Mouse (Mus musculus) neural tube, embryonic 10.5 days (tissue): ENCODE results near the gene Mylk4.

ENCODE experiments used
- DNase-seq: peaks from one replicate; pipeline ENCODE4 v3.0.0-alpha.2; 2017; ENCODE audit warnings: low spot score; ENCODE audit errors: extremely low spot score

The Mylk4 gene

GRCm38 (mm10) chr13:32797085-32797484 is 13.3 kb upstream of the Mylk4 start:
- no peak for DNase-seq

GRCm38 (mm10) chr13:32795166-32795565 is 11.4 kb upstream of the Mylk4 start:
- no peak for DNase-seq

- no peak for DNase-seq
Observed at GRCm38 (mm10) chr13:32794619-32795018, 10.9 kb upstream of the Mylk4 start.

GRCm38 (mm10) chr13:32789781-32790180 is 6.0 kb upstream of the Mylk4 start:
- no peak for DNase-seq

- DNase-seq: no peak
Observed at GRCm38 (mm10) chr13:32787584-32787983, 3.8 kb upstream of the Mylk4 start.

- DNase-seq: no peak
Observed at GRCm38 (mm10) chr13:32783055-32783454, 699 bp downstream of the Mylk4 start.

GRCm38 (mm10) chr13:32778861-32779260 is 4.9 kb downstream of the Mylk4 start:
- no peak for DNase-seq

GRCm38 (mm10) chr13:32776350-32776749 is 7.4 kb downstream of the Mylk4 start:
- no peak for DNase-seq

GRCm38 (mm10) chr13:32775889-32776288 is 7.9 kb downstream of the Mylk4 start:
- no peak for DNase-seq

GRCm38 (mm10) chr13:32769960-32770359 is 13.8 kb downstream of the Mylk4 start:
- DNase-seq: no peak

- no peak for DNase-seq
Observed at GRCm38 (mm10) chr13:32768104-32768503, 15.7 kb downstream of the Mylk4 start.

GRCm38 (mm10) chr13:32764448-32764847 is 19.3 kb downstream of the Mylk4 start:
- no peak for DNase-seq

- DNase-seq: no peak
Observed at GRCm38 (mm10) chr13:32763141-32763540, 20.6 kb downstream of the Mylk4 start.

GRCm38 (mm10) chr13:32760795-32761194 is 23.0 kb downstream of the Mylk4 start:
- DNase-seq: no peak

- DNase-seq: no peak
Observed at GRCm38 (mm10) chr13:32759036-32759435, 24.7 kb downstream of the Mylk4 start.

- no peak for DNase-seq
Observed at GRCm38 (mm10) chr13:32752066-32752657, 31.6 kb downstream of the Mylk4 start.

GRCm38 (mm10) chr13:32750507-32750906 is 33.2 kb downstream of the Mylk4 start:
- no peak for DNase-seq

- no peak for DNase-seq
Observed at GRCm38 (mm10) chr13:32748421-32748820, 35.3 kb downstream of the Mylk4 start.

GRCm38 (mm10) chr13:32741161-32741560 is 42.6 kb downstream of the Mylk4 start:
- DNase-seq: no peak

- no peak for DNase-seq
Observed at GRCm38 (mm10) chr13:32731283-32731682, 52.5 kb downstream of the Mylk4 start.

- DNase-seq: no peak
Observed at GRCm38 (mm10) chr13:32724606-32725005, 59.1 kb downstream of the Mylk4 start.

GRCm38 (mm10) chr13:32721717-32722116 is 62.0 kb downstream of the Mylk4 start:
- DNase-seq: no peak

GRCm38 (mm10) chr13:32719284-32719683 is 64.5 kb downstream of the Mylk4 start:
- DNase-seq: no peak

GRCm38 (mm10) chr13:32717709-32718108 is 66.0 kb downstream of the Mylk4 start:
- DNase-seq: no peak
